Mouse (Mus musculus) kidney, embryonic 14.5 days (tissue): Measurements from ENCODE around the gene Ppip5k2. TPM values are rescaled to one million over a fixed set of nuclear protein-coding genes. Genes with fewer than 3 reads are reported as not detected.

Source experiments
- ATAC-seq: fragments of 200-750 bp; cut with Nextera tagmentation; 2 replicates; pipeline ENCODE4 v1.8.0; 2017; ENCODE audit warnings: moderate number of reproducible peaks, mild to moderate bottlenecking, moderate TSS enrichment, moderate library complexity; ENCODE audit not compliant: low FRiP score, low TSS enrichment
- H3K27ac ChIP-seq: fragments of 300-500 bp; sonication (generic); 2 replicates; pipeline ENCODE4 v1.5.1; 2014; ENCODE audit warnings: low read depth, mild to moderate bottlenecking, low read length, moderate library complexity, mixed read lengths
- H3K27me3 ChIP-seq: fragments of 300-500 bp; sonication (generic); 2 replicates; pipeline ENCODE4 v1.6.1; 2014; ENCODE audit warnings: mild to moderate bottlenecking, low read length; ENCODE audit not compliant: control insufficient read depth, insufficient read depth
- H3K36me3 ChIP-seq: fragments of 300-500 bp; sonication (generic); 2 replicates; pipeline ENCODE4 v1.6.1; 2014; ENCODE audit warnings: low read length, mixed read lengths; ENCODE audit not compliant: control insufficient read depth, insufficient read depth
- H3K4me1 ChIP-seq: fragments of 300-500 bp; sonication (generic); 2 replicates; pipeline ENCODE4 v1.6.1; 2014; ENCODE audit warnings: low read length, mixed read lengths; ENCODE audit not compliant: control insufficient read depth, insufficient read depth
- H3K4me2 ChIP-seq: fragments of 300-500 bp; sonication (generic); replicated peaks from 2 replicates; pipeline ENCODE4 v1.6.1; 2014; ENCODE audit warnings: low read depth, mild to moderate bottlenecking, low read length
- H3K4me3 ChIP-seq: fragments of 300-500 bp; sonication (generic); 2 replicates; pipeline ENCODE4 v1.5.1; 2014; ENCODE audit warnings: mild to moderate bottlenecking, low read length
- H3K9ac ChIP-seq: fragments of 300-500 bp; sonication (generic); 2 replicates; pipeline ENCODE4 v1.6.1; 2014; ENCODE audit warnings: low read depth, mild to moderate bottlenecking, low read length, moderate library complexity
- H3K9me3 ChIP-seq: fragments of 300-500 bp; sonication (generic); 2 replicates; pipeline ENCODE4 v1.6.1; 2016; ENCODE audit warnings: low read length; ENCODE audit not compliant: control insufficient read depth
- WGBS: fragments of 180-500 bp; shearing (Covaris S2); extraction: QIAGEN DNeasy Blood & Tissue Kit; methylation state at CpG from one replicate; pipeline ENCODE4 v1.1.7; 2014; 5-methylcytosine and 5-hydroxymethylcytosine counted together
- polyA plus RNA-seq: library from polyadenylated mRNA; unstranded; fragments of >200 nt; fragmentation: Nextera tagmentation; extraction: Ambion mirVana; gene quantifications from 2 replicates; pipeline ENCODE4 v1.2.1, GENCODE M21; 2014

Ppip5k2 gene
- polyA plus RNA-seq, 1 experiment from 2014 or later, result 48.5 TPM

- WGBS, result 96% methylated on average over 1 of the region's 1 CpGs
- ATAC-seq, result no peak
- H3K4me3 ChIP-seq, result no peak overlapping the region
- no peak overlapping the region for H3K4me2 ChIP-seq
- no peak overlapping the region for H3K9ac ChIP-seq
- no peaks in the 10 kb centered on the region for H3K4me1 ChIP-seq
- no peak overlapping the region for H3K27ac ChIP-seq
- H3K9me3 ChIP-seq, result no peaks in the 10 kb centered on the region
- peaks cover 57% of the 10 kb centered on the region for H3K36me3 ChIP-seq
- no peaks in the 10 kb centered on the region for H3K27me3 ChIP-seq
Observed at GRCm38 (mm10) chr1:97743063-97743462, 27.1 kb downstream of the Ppip5k2 start.

- H3K4me1 ChIP-seq, result no peaks in the 10 kb centered on the region
- no peak overlapping the region for H3K27ac ChIP-seq
- no peak for ATAC-seq
- H3K9me3 ChIP-seq, result no peaks in the 10 kb centered on the region
- 93% methylated on average over 1 of the region's 1 CpGs for WGBS
- no peak overlapping the region for H3K9ac ChIP-seq
- no peak overlapping the region for H3K4me3 ChIP-seq
- no peaks in the 10 kb centered on the region for H3K27me3 ChIP-seq
- H3K36me3 ChIP-seq, result peaks cover 32% of the 10 kb centered on the region
- no peak overlapping the region for H3K4me2 ChIP-seq
Observed at GRCm38 (mm10) chr1:97729339-97729738, 40.9 kb downstream of the Ppip5k2 start.

- WGBS, result 81% methylated on average over 2 of the region's 2 CpGs
Observed at GRCm38 (mm10) chr1:97726730-97727129, 43.5 kb downstream of the Ppip5k2 start.

GRCm38 (mm10) chr1:97718440-97718839, 51.8 kb downstream of the Ppip5k2 start:
- Histone ChIP-seq H3K36me3 (peaks cover 39% of the 10 kb centered on the region), H3K9ac (no peak overlapping the region), H3K4me2 (no peak overlapping the region), H3K9me3 (no peaks in the 10 kb centered on the region), H3K27ac (no peak overlapping the region), H3K4me3 (no peak overlapping the region), H3K4me1 (no peaks in the 10 kb centered on the region), H3K27me3 (no peaks in the 10 kb centered on the region)
- ATAC-seq, result no peak
- WGBS, result 85% methylated on average over 9 of the region's 9 CpGs

More at GRCm38 (mm10) chr1:97726730-97727129, 43.5 kb downstream of the Ppip5k2 start:
- H3K4me1 ChIP-seq, result no peaks in the 10 kb centered on the region
- no peak overlapping the region for H3K4me3 ChIP-seq
- H3K9ac ChIP-seq, result no peak overlapping the region
- ATAC-seq, result no peak
- peaks cover 27% of the 10 kb centered on the region for H3K36me3 ChIP-seq
- H3K27me3 ChIP-seq, result no peaks in the 10 kb centered on the region
- no peak overlapping the region for H3K27ac ChIP-seq
- H3K9me3 ChIP-seq, result no peaks in the 10 kb centered on the region
- H3K4me2 ChIP-seq, result no peak overlapping the region

- WGBS, result 91% methylated on average over 11 of the region's 11 CpGs
- no peak overlapping the region for H3K27ac ChIP-seq
- no peak overlapping the region for H3K9ac ChIP-seq
- H3K27me3 ChIP-seq, result no peaks in the 10 kb centered on the region
- no peak overlapping the region for H3K4me3 ChIP-seq
- no peaks in the 10 kb centered on the region for H3K9me3 ChIP-seq
- no peaks in the 10 kb centered on the region for H3K4me1 ChIP-seq
- no peak overlapping the region for H3K4me2 ChIP-seq
- H3K36me3 ChIP-seq, result peaks cover 41% of the 10 kb centered on the region
- ATAC-seq, result no peak
Observed at GRCm38 (mm10) chr1:97714334-97714868, 55.8 kb downstream of the Ppip5k2 start.

- Histone ChIP-seq H3K4me1 (no peaks in the 10 kb centered on the region), H3K27me3 (no peaks in the 10 kb centered on the region), H3K27ac (no peak overlapping the region), H3K9ac (no peak overlapping the region), H3K9me3 (no peaks in the 10 kb centered on the region), H3K4me2 (no peak overlapping the region), H3K36me3 (peaks cover 42% of the 10 kb centered on the region), H3K4me3 (no peak overlapping the region)
- WGBS, result 90% methylated on average over 3 of the region's 3 CpGs
- no peak for ATAC-seq
Observed at GRCm38 (mm10) chr1:97710520-97710919, 59.7 kb downstream of the Ppip5k2 start.

- Histone ChIP-seq H3K4me2 (no peak overlapping the region), H3K27ac (no peak overlapping the region), H3K9me3 (no peaks in the 10 kb centered on the region), H3K4me1 (no peaks in the 10 kb centered on the region), H3K27me3 (no peaks in the 10 kb centered on the region), H3K36me3 (peaks cover 20% of the 10 kb centered on the region), H3K9ac (no peak overlapping the region), H3K4me3 (no peak overlapping the region)
- no peak for ATAC-seq
Observed at GRCm38 (mm10) chr1:97705389-97705788, 64.8 kb downstream of the Ppip5k2 start.

GRCm38 (mm10) chr1:97704646-97705045, 65.6 kb downstream of the Ppip5k2 start:
- H3K4me1 ChIP-seq, result no peaks in the 10 kb centered on the region

GRCm38 (mm10) chr1:97698956-97699570, 71.1 kb downstream of the Ppip5k2 start:
- WGBS, result 17% methylated on average over 11 of the region's 11 CpGs
- peak; percentile 80; the same call in 1 of the 2 replicates for ATAC-seq
- no peak overlapping the region for H3K4me2 ChIP-seq

More at GRCm38 (mm10) chr1:97704646-97705045, 65.6 kb downstream of the Ppip5k2 start:
- H3K9me3 ChIP-seq, result no peaks in the 10 kb centered on the region
- no peak overlapping the region for H3K4me2 ChIP-seq
- H3K9ac ChIP-seq, result no peak overlapping the region
- peaks cover 15% of the 10 kb centered on the region for H3K36me3 ChIP-seq
- H3K4me3 ChIP-seq, result no peak overlapping the region
- H3K27ac ChIP-seq, result no peak overlapping the region
- H3K27me3 ChIP-seq, result no peaks in the 10 kb centered on the region
- 85% methylated on average over 1 of the region's 1 CpGs for WGBS
- ATAC-seq, result no peak

More at GRCm38 (mm10) chr1:97698956-97699570, 71.1 kb downstream of the Ppip5k2 start:
- H3K9ac ChIP-seq, result 0 out of 2 replicates have a peak overlapping the region, but pooled peaks have one; percentile 7
- no peaks in the 10 kb centered on the region for H3K27me3 ChIP-seq
- no peak overlapping the region for H3K27ac ChIP-seq
- H3K4me3 ChIP-seq, result no peak overlapping the region
- no peaks in the 10 kb centered on the region for H3K4me1 ChIP-seq
- no peaks in the 10 kb centered on the region for H3K36me3 ChIP-seq
- H3K9me3 ChIP-seq, result no peaks in the 10 kb centered on the region
